Mouse (Mus musculus) frontal cortex, postnatal 14 days (tissue): ENCODE measurements around the gene Smug1.

Experiments
- DNase-seq, 2 experiments: peaks; one replicate each; pipeline ENCODE4 v3.0.0; 2022; ENCODE audit warnings: low spot score in 2 of 2

Gene Smug1

GRCm38 (mm10) chr15:103177611-103178041 lies 10.7 kb upstream of the Smug1 start:
- no peak for DNase-seq

- peak; percentile 67 to 89 for DNase-seq
Measured at GRCm38 (mm10) chr15:103176874-103177421, 10.1 kb upstream of the Smug1 start.

DNA sequence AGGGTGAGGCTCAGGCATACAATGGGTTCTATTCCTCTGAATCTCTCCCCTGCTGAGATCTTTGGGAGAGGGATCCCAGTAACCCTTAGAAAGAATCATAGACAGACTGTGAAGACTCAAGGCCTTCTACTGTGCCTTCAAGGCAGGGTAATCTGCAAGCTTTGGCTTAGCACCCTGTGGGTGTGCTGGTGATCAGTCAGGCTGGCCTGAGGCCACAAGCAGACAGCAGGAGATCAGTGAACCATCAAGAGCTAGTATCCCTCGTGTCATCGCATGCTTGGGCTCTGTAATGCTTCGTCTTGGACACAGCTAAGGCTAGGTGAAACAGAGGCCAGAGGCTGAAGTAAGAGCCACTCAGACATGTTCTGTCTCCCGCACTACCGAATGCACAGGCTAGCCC lies 6.4 kb upstream of the Smug1 start:
- no peak for DNase-seq

- no peak for DNase-seq
Measured at GRCm38 (mm10) chr15:103172537-103172936, 5.6 kb upstream of the Smug1 start.

- DNase-seq, result no peak
Measured at GRCm38 (mm10) chr15:103171276-103171675, 4.4 kb upstream of the Smug1 start.

DNA sequence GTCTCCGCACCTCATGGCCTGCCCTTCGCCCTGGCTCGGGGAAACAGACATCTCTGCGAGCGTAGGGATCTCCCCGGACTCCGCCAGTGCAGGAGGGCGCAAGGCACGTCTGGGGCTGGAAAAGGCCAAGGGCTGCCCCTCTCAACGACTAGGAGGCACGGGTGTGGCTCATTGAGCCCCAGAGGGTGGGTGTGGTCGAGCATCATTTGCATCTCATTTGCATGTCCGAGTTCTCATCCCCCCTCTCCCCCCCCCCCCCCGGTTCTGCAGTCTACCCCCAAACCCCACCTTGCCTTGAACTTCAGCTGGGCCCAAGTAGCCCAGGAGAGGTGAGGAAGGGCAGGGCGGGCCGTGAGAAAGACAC lies 3.4 kb upstream of the Smug1 start:
- no peak for DNase-seq

- no peak for DNase-seq
Measured at GRCm38 (mm10) chr15:103169612-103170315, 2.9 kb upstream of the Smug1 start.

GRCm38 (mm10) chr15:103168801-103169611 lies 2.1 kb upstream of the Smug1 start:
- DNase-seq, result no peak

GRCm38 (mm10) chr15:103167786-103168185 lies 894 bp upstream of the Smug1 start:
- no peak for DNase-seq

DNA sequence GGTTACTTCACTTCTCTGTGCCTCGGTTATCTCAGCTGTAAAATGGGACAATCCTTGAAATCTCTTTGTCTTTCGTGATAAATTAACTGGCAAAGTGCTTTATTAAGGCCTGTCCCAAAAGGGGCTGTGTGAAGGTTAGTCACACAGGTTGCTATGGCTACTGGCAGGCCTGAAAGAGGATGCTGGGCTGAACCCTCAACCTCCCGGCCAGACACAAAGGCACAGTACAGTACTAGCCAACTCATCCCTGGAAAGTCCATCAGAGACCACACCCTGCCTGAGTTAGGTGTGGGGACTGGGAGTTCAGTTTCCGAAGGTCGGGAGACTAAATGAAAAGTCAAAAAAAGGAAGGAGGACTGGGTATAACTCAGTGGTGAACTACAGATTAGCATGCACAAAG lies 968 bp downstream of the Smug1 start:
- no peak for DNase-seq

GRCm38 (mm10) chr15:103165379-103165778 lies 1.5 kb downstream of the Smug1 start:
- DNase-seq, result peak; percentile 79 to 87

GRCm38 (mm10) chr15:103163182-103163919 lies 3.5 kb downstream of the Smug1 start:
- DNase-seq, result peak; percentile 86 to 89

DNA sequence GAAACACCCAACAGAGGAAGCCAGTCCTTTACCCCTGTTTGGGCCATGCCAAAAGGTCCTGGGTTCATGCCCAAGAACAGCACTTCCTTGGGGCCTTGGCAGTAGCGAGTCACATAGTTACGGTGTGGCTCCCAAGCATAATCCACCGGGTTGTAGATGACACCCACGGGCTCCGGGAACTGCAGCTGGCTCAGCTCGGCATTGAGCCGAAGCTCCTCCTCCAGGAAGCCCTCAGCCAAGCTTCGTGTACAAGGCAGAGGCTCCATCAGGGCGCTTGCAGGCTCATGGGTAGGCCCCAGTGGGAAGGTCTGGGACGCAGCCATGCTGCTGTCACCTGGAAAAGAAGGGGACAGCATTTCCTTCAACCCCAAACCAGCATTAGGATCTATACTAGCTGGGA lies 9.3 kb downstream of the Smug1 start:
- DNase-seq, result no peak

DNA sequence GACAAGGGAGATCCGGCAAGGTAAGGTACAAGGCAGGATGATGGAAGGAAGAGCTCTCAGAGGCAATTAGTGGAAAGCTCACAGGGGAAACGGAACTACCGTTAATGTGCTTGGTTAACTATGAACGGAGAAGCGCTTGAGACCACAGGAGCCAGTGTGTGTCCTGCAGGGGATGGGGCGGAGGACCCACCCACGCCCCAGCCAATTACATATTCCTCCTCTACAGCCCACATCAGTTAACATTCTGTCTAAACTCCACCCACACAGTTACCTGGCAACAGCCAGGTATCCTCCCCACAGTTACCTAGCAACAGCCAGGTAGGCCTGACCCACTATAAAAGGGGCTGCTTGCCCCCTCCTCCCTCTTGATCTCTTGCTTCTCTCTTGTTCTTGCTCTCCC lies 10.0 kb downstream of the Smug1 start:
- DNase-seq, result no peak

- no peak for DNase-seq
Measured at GRCm38 (mm10) chr15:103155366-103156321, 11.2 kb downstream of the Smug1 start.

DNA sequence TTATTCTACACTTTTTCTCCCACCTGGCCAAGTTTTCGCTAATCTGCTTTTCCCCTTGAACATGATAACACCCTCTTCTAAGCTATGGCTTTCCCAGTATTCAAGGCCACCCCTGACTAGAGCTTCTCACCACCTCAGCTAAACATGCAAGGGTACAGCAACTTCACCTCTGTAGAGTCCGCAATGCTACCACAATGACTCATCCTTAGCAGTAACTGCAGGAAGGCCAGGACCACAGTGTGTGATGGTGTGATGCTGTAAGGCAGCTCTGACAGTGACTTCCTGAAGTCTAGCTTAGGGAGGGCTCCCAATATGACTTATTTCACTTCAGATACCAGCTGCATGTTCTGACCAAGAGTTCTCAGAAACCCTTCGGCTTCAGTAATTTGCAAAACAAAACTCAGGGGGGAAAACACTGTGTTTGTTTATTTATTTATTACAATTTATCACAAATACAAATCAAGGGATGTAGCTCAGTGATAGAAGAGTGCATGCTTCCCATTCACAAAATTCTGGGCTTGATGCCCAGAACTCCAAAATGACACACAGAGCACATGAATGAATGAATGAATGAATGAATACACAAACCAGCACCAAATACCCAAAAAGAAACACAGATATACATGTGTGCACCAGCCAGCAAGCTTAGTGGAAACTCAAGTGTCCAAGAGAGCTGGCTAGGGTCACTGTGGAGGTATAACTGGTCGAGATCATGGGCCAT lies 13.8 kb downstream of the Smug1 start:
- no peak for DNase-seq

DNA sequence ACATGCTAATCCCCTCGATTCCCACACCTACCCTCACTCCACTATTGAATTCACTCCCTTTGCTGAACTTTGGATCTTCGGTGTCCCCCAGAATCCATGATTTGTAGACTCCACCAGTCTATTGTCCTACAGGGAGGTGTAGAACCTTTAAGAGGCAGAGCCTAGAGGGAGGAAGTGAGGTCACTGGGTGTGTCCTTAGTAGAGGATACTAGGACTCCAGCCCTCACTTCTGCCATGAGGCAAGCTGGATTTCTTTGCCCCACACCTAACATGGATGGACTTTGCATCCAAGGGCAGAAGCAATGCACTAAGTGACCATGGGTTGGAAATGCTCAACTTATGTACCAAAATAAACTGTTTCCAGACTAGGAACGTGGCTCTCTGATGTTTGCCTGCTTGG lies 14.5 kb downstream of the Smug1 start:
- no peak for DNase-seq

- no peak for DNase-seq
Measured at GRCm38 (mm10) chr15:103147779-103148178, 19.1 kb downstream of the Smug1 start.

DNA sequence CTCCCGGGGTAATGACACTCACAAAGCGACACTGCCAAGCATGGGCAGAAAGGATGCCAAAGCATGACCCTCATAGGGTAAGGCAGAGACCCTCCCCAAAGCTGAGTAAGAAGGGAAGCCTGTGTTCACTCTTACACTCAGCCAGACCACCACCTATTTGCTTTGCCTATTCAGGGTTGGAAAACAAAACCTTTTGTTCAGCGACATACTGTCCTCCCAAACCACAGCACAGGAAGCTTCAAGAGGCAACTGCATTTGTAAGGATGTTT lies 19.5 kb downstream of the Smug1 start:
- no peak for DNase-seq

- peak; percentile 28 to 62 for DNase-seq
Measured at GRCm38 (mm10) chr15:103146627-103147421, 20.1 kb downstream of the Smug1 start.
